Mouse (Mus musculus): ENCODE data around the gene 2310061I04Rik. TPM values are rescaled to one million over a fixed set of nuclear protein-coding genes. Genes with fewer than 3 reads are reported as not detected.

The 2310061I04Rik gene
- polyA plus RNA-seq, 1 experiment from 2014 or later: 50.5 TPM

GRCm38 (mm10) chr17:35879245-35880057 is 17.8 kb downstream of the 2310061I04Rik start, which contains the start of gene Dhx16:
Gene Dhx16 (plus strand): TSS chr17:35879819.
- no peaks in the 10 kb centered on the region for H3K9me3 ChIP-seq
- peak; percentile 91 for ATAC-seq (ENCODE audit: low read depth)
- peaks cover 15% of the 10 kb centered on the region for H3K4me1 ChIP-seq (replicated peaks)
- peaks cover 63% of the 10 kb centered on the region for H3K36me3 ChIP-seq
- H3K9ac ChIP-seq: peak within 1 kb of the TSS; percentile 87
- H3K27ac ChIP-seq (replicated peaks): peak within 1 kb of the TSS; percentile 79
- H3K27me3 ChIP-seq: no peaks in the 10 kb centered on the region
- peak within 1 kb of the TSS; percentile 72 for H3K4me3 ChIP-seq
- 6% methylated on average over 66 of the region's 66 CpGs for WGBS
- peak within 1 kb of the TSS; percentile 89 for H3K4me2 ChIP-seq

GRCm38 (mm10) chr17:35874721-35875120 is 22.5 kb downstream of the 2310061I04Rik start:
- Histone ChIP-seq H3K27me3 (no peaks in the 10 kb centered on the region), H3K9me3 (no peaks in the 10 kb centered on the region), H3K27ac (replicated peaks) (no peak overlapping the region), H3K36me3 (peaks cover 59% of the 10 kb centered on the region), H3K4me2 (no peak overlapping the region), H3K9ac (no peak overlapping the region), H3K4me3 (no peak overlapping the region), H3K4me1 (replicated peaks) (peaks cover 43% of the 10 kb centered on the region)
- ATAC-seq (ENCODE audit: low read depth): no peak
- 90% methylated on average over 6 of the region's 6 CpGs for WGBS

- Histone ChIP-seq H3K27ac (replicated peaks) (0 out of 2 replicates have a peak overlapping the region, but pooled peaks have one; percentile 33), H3K4me1 (replicated peaks) (peaks cover 51% of the 10 kb centered on the region), H3K4me2 (peak overlapping the region; percentile 36), H3K36me3 (peaks cover 59% of the 10 kb centered on the region), H3K27me3 (no peaks in the 10 kb centered on the region), H3K9me3 (no peaks in the 10 kb centered on the region), H3K4me3 (peak overlapping the region; percentile 11; the same call in 1 of the 2 replicates), H3K9ac (peak overlapping the region; percentile 52)
- no peak for ATAC-seq (ENCODE audit: low read depth)
- WGBS: 31% methylated on average over 21 of the region's 21 CpGs
These were observed 23.3 kb downstream of the 2310061I04Rik start for GRCm38 (mm10) chr17:35873774-35874519.

DNA sequence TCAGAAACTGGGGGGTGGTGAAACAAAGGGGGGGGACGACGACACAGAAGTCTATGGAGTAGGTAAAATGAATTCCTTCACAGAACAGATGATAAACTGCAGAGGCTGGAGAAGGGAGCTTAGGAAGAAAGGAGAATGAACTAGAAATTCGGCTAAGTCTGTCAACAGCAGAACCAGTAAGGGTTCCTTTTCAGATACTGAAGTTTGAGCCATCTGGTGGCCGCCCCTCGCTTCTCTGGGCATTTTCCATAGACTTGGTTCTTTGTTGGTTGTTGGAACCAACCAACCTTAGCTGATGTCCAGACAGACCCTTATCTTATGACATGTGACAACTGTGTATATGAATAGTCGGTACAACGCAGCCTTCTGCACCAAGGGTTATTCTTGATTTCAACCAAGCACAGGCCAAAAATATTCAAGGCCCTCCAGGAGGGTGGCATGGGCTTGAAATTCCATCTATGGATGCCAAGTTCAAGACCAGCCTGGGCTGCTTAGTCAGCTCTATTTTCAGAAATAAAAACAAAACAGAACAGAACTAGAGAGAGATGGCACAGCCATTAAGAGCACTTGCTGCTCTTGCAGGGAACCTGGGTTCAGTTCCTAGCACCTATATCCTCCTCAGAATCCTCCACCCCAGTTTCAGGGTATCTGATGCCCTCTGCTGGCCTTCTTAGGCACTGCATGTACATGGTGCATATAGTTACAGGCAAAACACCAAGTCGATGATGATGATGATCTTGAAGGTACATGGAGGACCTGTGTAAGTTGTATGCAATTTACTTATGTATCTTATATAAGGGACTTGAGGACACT is 26.1 kb downstream of the 2310061I04Rik start:
- peak overlapping the region; percentile 95 for H3K9ac ChIP-seq
- peaks cover 48% of the 10 kb centered on the region for H3K36me3 ChIP-seq
- peak overlapping the region; percentile 98; the same call in 1 of the 2 replicates for H3K27ac ChIP-seq (replicated peaks)
- H3K9me3 ChIP-seq: no peaks in the 10 kb centered on the region
- peak overlapping the region; percentile 81 for H3K4me3 ChIP-seq
- peaks cover 73% of the 10 kb centered on the region for H3K4me1 ChIP-seq (replicated peaks)
- peak overlapping the region; percentile 100 for H3K4me2 ChIP-seq
- no peaks in the 10 kb centered on the region for H3K27me3 ChIP-seq
- ATAC-seq (ENCODE audit: low read depth): no peak
- 86% methylated on average over 8 of the region's 8 CpGs for whole genome bisulfite sequencing

DNA sequence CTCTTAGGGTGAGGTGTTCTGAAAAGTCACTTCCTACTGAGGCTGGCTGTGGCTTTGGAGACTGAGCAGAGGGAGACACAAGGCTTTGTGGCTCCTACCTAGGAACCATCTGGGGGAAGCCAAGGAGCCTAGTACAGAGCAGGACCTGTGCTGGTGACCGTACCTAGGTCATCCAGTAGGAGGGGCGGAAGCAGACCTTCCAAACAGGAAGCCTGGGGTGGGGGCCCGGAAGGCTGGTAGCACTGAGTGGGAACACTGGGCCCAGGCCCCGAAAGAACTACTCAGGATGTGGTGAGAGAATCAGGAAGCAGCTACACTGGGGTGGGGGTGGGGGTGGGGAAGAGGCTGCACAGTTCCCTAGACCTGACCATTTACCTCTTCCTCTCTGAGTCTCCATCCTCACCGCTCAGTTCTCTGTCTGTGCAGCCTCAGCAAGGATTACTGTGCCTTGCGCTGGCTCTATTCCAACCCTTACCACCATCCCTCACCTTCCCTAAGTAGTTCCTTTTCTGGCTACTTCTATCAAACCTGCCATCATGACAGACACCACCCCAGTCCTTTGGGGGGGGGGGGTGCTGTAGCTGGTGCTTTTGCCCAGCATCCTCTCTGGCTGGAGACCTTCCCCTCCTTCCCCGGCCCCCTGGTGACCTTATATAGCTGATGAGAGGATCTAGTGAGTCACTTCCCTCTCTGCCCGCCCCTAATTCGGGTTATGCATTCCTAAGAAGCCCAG is 26.9 kb downstream of the 2310061I04Rik start:
- Histone ChIP-seq H3K27ac (replicated peaks) (peak overlapping the region; percentile 98), H3K36me3 (peaks cover 41% of the 10 kb centered on the region), H3K27me3 (no peaks in the 10 kb centered on the region), H3K4me3 (peak overlapping the region; percentile 81), H3K9me3 (no peaks in the 10 kb centered on the region), H3K4me2 (peak overlapping the region; percentile 100), H3K9ac (peak overlapping the region; percentile 95), H3K4me1 (replicated peaks) (peaks cover 73% of the 10 kb centered on the region)
- 63% methylated on average over 9 of the region's 9 CpGs for WGBS
- ATAC-seq (ENCODE audit: low read depth): no peak

DNA sequence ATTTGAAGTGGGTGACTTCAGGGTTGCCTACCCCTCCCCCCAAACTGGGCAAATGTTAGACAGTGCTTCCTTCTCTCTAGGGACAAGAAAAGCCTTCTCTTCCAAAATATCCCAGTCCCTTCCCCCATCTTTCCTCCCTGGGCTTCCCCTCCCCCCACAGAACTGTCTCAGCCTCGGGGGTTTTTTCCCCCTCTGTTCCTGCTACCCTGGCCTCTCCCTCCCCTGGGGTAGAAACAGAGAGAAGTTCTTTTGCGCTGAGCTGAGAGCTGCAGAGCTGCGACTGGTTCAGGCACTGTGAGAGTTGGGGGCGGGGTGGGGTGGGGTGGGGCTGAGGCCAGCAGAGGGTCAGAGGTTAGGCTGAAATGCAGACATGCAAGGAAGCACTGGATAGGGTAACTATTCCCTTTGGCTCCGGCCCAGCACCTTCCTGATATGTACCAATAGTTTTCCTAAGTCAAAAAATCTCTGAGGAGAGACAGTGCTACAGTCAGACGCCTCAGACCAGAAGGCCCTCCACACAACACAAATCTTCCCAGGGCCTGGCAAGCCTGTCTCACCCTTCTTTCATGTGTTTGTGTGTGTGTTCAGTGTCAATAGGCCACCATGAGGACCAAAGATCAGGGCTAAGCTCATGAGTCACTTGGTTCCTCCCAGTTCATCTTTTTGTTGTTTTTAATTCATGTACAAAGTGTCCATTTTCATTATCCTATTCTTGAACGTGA is 27.7 kb downstream of the 2310061I04Rik start:
- Histone ChIP-seq H3K4me3 (peak overlapping the region; percentile 81), H3K36me3 (peaks cover 33% of the 10 kb centered on the region), H3K27ac (replicated peaks) (peak overlapping the region; percentile 98), H3K4me2 (peak overlapping the region; percentile 100), H3K9me3 (no peaks in the 10 kb centered on the region), H3K27me3 (no peaks in the 10 kb centered on the region), H3K9ac (peak overlapping the region; percentile 95), H3K4me1 (replicated peaks) (peaks cover 81% of the 10 kb centered on the region)
- whole genome bisulfite sequencing: 3% methylated on average over 7 of the region's 7 CpGs
- no peak for ATAC-seq (ENCODE audit: low read depth)

DNA sequence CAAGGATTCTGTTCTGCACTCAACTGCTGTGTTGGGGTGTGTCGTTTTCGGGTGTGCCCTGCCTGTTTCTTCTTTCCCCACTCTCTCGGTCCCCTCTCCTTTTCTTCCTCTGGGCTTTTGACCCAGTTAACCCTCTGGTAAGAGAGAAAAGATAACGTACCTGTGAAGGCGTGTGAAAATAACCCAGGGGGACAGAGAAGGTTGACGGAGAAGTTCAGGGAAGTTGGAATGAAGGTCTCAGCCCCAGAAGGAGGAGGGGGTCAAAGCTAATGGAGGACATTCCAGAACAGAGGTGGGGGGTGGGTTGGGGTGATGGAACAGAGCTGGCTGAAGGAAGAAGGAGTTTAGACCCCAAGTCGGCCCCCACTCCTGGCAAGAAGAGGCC is 28.3 kb downstream of the 2310061I04Rik start:
- H3K9ac ChIP-seq: peak overlapping the region; percentile 95
- peak overlapping the region; percentile 100 for H3K4me2 ChIP-seq
- peak overlapping the region; percentile 98 for H3K27ac ChIP-seq (replicated peaks)
- WGBS: 10% methylated on average over 7 of the region's 7 CpGs
- H3K4me1 ChIP-seq (replicated peaks): peaks cover 83% of the 10 kb centered on the region
- H3K4me3 ChIP-seq: peak overlapping the region; percentile 81
- ATAC-seq (ENCODE audit: low read depth): no peak
- no peaks in the 10 kb centered on the region for H3K9me3 ChIP-seq
- H3K36me3 ChIP-seq: peaks cover 27% of the 10 kb centered on the region
- no peaks in the 10 kb centered on the region for H3K27me3 ChIP-seq

DNA sequence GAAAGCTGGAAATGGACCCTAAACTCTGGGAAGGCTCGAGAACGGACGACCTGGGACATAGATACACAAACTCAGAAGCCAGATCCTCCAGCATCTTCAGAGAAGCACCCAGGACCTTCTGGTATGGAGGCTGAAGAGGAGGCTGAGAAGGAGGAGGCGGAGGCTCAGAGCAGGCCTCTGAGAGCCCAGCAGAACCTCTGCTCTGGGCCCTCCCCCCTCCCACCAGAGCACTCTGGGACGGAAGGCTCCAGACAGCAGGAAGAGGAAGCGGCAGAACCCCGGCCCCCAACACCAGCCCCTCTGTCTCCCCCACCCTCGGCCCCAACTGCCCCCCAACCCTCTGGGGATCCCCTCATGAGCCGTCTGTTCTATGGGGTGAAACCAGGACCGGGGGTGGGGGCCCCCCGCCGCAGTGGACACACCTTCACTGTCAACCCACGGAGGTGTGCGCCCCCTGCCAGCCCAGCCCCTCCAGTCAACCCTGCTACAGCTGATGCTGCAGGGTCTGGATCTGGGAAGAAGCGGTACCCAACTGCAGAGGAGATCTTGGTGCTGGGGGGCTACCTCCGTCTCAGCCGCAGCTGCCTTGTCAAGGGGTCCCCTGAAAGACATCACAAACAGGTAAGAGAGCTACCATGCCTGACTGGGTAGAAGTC is 28.9 kb downstream of the 2310061I04Rik start:
- 33% methylated on average over 17 of the region's 17 CpGs for WGBS
- ATAC-seq (ENCODE audit: low read depth): no peak
- no peaks in the 10 kb centered on the region for H3K27me3 ChIP-seq
- peak overlapping the region; percentile 95 for H3K9ac ChIP-seq
- peak overlapping the region; percentile 81 for H3K4me3 ChIP-seq
- no peaks in the 10 kb centered on the region for H3K9me3 ChIP-seq
- H3K36me3 ChIP-seq: peaks cover 21% of the 10 kb centered on the region
- peaks cover 77% of the 10 kb centered on the region for H3K4me1 ChIP-seq (replicated peaks)
- H3K4me2 ChIP-seq: peak overlapping the region; percentile 100
- peak overlapping the region; percentile 98 for H3K27ac ChIP-seq (replicated peaks)

DNA sequence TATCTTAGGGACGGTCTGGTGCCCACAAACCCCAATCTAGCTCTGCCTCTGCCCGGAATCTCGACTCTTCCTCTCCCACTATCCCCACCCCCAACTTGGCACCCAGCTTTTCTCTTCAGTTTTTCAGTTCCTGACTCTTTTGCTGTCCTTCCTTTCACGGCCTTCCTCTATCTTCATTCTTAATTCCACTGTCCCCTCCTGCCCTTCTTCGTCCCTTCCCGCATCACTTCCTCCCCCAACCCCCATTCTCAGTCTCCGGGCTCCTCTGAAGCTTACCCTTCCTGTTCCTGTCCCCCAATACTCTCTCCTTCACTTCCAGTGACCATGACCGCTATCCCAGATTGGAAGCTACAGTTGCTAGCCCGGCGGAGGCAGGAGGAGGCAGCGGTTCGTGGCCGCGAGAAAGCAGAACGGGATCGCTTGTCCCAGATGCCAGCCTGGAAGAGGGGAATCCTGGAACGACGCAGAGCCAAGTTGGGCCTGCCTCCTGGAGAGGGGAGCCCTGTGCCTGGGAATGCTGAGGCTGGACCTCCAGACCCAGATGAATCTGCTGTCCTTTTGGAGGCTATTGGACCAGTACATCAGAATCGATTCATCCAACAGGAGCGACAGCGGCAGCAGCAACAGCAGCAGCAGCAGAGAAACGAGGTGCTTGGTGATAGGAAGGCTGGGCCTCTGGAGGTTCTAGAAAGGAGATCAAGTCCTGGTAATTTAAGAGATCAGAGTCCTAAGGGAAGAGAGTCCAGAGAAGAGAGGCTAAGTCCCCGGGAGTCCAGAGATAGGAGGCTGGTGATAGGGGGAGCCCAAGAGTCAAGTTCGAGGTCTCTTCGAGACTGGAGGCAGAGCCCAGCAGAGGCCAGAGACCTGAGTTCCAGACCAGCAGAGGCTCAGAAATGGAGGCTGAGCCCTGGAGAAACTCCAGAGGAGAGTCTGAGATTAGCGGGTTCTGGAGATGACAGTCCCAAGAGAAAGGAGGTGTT is 30.0 kb downstream of the 2310061I04Rik start:
- H3K4me3 ChIP-seq: peak overlapping the region; percentile 81
- H3K27ac ChIP-seq (replicated peaks): peak overlapping the region; percentile 98
- H3K4me1 ChIP-seq (replicated peaks): peaks cover 66% of the 10 kb centered on the region
- H3K4me2 ChIP-seq: peak overlapping the region; percentile 100
- ATAC-seq (ENCODE audit: low read depth): no peak
- no peaks in the 10 kb centered on the region for H3K27me3 ChIP-seq
- H3K9me3 ChIP-seq: no peaks in the 10 kb centered on the region
- WGBS: 8% methylated on average over 26 of the region's 26 CpGs
- H3K36me3 ChIP-seq: peaks cover 15% of the 10 kb centered on the region
- H3K9ac ChIP-seq: peak overlapping the region; percentile 95
